ENCODE assay signal across 15 mouse cellular contexts in the genomic region with DNA sequence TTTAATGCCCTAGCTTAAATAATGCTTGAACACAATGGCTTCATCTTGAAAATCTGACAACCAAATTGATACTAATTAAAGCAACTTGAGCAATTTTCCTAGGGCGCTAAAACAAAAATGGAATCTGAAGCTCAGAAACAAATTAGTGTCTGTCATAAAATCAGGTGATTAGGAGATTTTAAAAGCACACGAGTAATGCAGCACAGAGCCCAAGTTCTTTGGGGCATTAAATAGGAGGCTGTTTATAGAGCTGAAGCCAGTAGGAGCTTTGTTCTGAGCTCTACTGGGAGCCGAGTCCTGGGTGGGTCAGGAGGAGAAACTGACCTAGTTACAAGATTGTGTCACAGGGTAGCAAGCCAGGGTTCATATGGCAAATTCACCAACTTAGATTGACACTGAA.
"Had no signal": no experiment of that assay in that cellular context is flagged by ENCODE, and none has a peak within 500 bp of the region (broad histone marks: within the 10 kb centered on the region; RNA-seq: fewer than 3 reads in every experiment).

No protein-coding gene starts in this region.

- H3K36me3 ChIP-seq: limb, embryonic 10.5 days; liver, embryonic 15.5 days; lung, embryonic 15.5 days; stomach, embryonic 15.5 days had no signal

- H3K27ac ChIP-seq: kidney, postnatal 0 days; limb, embryonic 10.5 days; liver, embryonic 15.5 days; lung, embryonic 15.5 days; macrophage; stomach, embryonic 15.5 days had no signal

- DNase-seq: kidney, adult 9 months; kidney, postnatal 36 days; lung, postnatal 14 days; right cerebral cortex, postnatal 4 days; spleen, adult 18-20 months; thymus, postnatal 4 days had no signal

- H3K4me1 ChIP-seq: stomach, embryonic 15.5 days had no signal

- H3K9me3 ChIP-seq: limb, embryonic 10.5 days; liver, embryonic 15.5 days; lung, embryonic 15.5 days; megakaryocyte, embryonic 14.5 days; stomach, embryonic 15.5 days had no signal

- H3K27me3 ChIP-seq: lung, embryonic 15.5 days; megakaryocyte, embryonic 14.5 days; stomach, embryonic 15.5 days had no signal

- H3K4me2 ChIP-seq: liver, embryonic 11.5 days; liver, embryonic 15.5 days; lung, embryonic 15.5 days; midbrain, embryonic 11.5 days; stomach, embryonic 15.5 days had no signal

- H3K9ac ChIP-seq: liver, embryonic 15.5 days; lung, embryonic 15.5 days; stomach, embryonic 15.5 days had no signal

- H3K4me3 ChIP-seq: limb, embryonic 10.5 days; liver, embryonic 15.5 days; lung, embryonic 15.5 days; megakaryocyte, embryonic 14.5 days; stomach, embryonic 15.5 days had no signal
